Mouse (Mus musculus): ENCODE measurements around the gene D230025D16Rik. TPM values are rescaled to one million over a fixed set of nuclear protein-coding genes. Genes with fewer than 3 reads are reported as not detected.

Gene D230025D16Rik
- polyA plus RNA-seq, 1 experiment from 2014 or later = 23.0 TPM

- Histone ChIP-seq H3K9me3 (no peaks in the 10 kb centered on the region), H3K4me3 (peak overlapping the region; percentile 73), H3K27me3 (ENCODE audit: poor library complexity, severe bottlenecking) (peaks cover 51% of the 10 kb centered on the region), H3K36me3 (replicated peaks) (peaks cover 46% of the 10 kb centered on the region), H3K4me1 (peaks cover 25% of the 10 kb centered on the region), H3K27ac (peak overlapping the region; percentile 82; the same call in 1 of the 2 replicates)
- 35% methylated on average over 20 of the region's 20 CpGs for WGBS
- DNase-seq (ENCODE audit: extremely low spot score, low spot score) = no peak
Observed at GRCm38 (mm10) chr8:105253766-105254151, 28.8 kb downstream of the D230025D16Rik start.

GRCm38 (mm10) chr8:105254152-105254965 is 29.4 kb downstream of the D230025D16Rik start:
- no peaks in the 10 kb centered on the region for H3K9me3 ChIP-seq
- DNase-seq (ENCODE audit: extremely low spot score, low spot score) = peak; percentile 87
- peaks cover 31% of the 10 kb centered on the region for H3K4me1 ChIP-seq
- WGBS = under 1% methylated on average over 74 of the region's 74 CpGs
- H3K4me3 ChIP-seq = peak overlapping the region; percentile 73
- peaks cover 40% of the 10 kb centered on the region for H3K36me3 ChIP-seq (replicated peaks)
- H3K27ac ChIP-seq = peak overlapping the region; percentile 82
- H3K27me3 ChIP-seq (ENCODE audit: poor library complexity, severe bottlenecking) = peaks cover 57% of the 10 kb centered on the region

- peak within 1 kb of the TSS; percentile 82 for H3K27ac ChIP-seq
- no peak for DNase-seq (ENCODE audit: extremely low spot score, low spot score)
- WGBS = under 1% methylated on average over 14 of the region's 14 CpGs
Observed at GRCm38 (mm10) chr8:105254966-105255350, 30.0 kb downstream of the D230025D16Rik start, which contains the start of gene B3gnt9. B3gnt9 (minus strand) TSS chr8:105255153.

GRCm38 (mm10) chr8:105257318-105258114 is 32.6 kb downstream of the D230025D16Rik start:
- WGBS = 69% methylated on average over 7 of the region's 7 CpGs
- peaks cover 37% of the 10 kb centered on the region for H3K4me1 ChIP-seq
- H3K27me3 ChIP-seq (ENCODE audit: poor library complexity, severe bottlenecking) = peaks cover 88% of the 10 kb centered on the region
- H3K4me3 ChIP-seq = no peak overlapping the region
- H3K36me3 ChIP-seq (replicated peaks) = peaks cover 9% of the 10 kb centered on the region
- no peak for DNase-seq (ENCODE audit: extremely low spot score, low spot score)
- H3K27ac ChIP-seq = no peak overlapping the region
- H3K9me3 ChIP-seq = peaks cover 6% of the 10 kb centered on the region; the same call in 1 of the 2 replicates

More at GRCm38 (mm10) chr8:105254966-105255350, 30.0 kb downstream of the D230025D16Rik start, which contains the start of gene B3gnt9:
- Histone ChIP-seq H3K4me1 (peaks cover 36% of the 10 kb centered on the region), H3K27me3 (ENCODE audit: poor library complexity, severe bottlenecking) (peaks cover 63% of the 10 kb centered on the region), H3K9me3 (no peaks in the 10 kb centered on the region), H3K4me3 (peak within 1 kb of the TSS; percentile 73), H3K36me3 (replicated peaks) (peaks cover 34% of the 10 kb centered on the region)

- 2% methylated on average over 55 of the region's 55 CpGs for WGBS
- peak; percentile 69 for DNase-seq (ENCODE audit: extremely low spot score, low spot score)
Observed at GRCm38 (mm10) chr8:105258911-105259720, 34.2 kb downstream of the D230025D16Rik start.

GRCm38 (mm10) chr8:105259721-105260320 is 34.9 kb downstream of the D230025D16Rik start:
- H3K4me3 ChIP-seq = peak overlapping the region; percentile 52
- no peak overlapping the region for H3K27ac ChIP-seq
- 4% methylated on average over 30 of the region's 30 CpGs for WGBS
- H3K27me3 ChIP-seq (ENCODE audit: poor library complexity, severe bottlenecking) = peaks cover 100% of the 10 kb centered on the region
- peaks cover 34% of the 10 kb centered on the region for H3K4me1 ChIP-seq
- DNase-seq (ENCODE audit: extremely low spot score, low spot score) = peak; percentile 83
- H3K36me3 ChIP-seq (replicated peaks) = no peaks in the 10 kb centered on the region
- peaks cover 6% of the 10 kb centered on the region; the same call in 1 of the 2 replicates for H3K9me3 ChIP-seq

More at GRCm38 (mm10) chr8:105258911-105259720, 34.2 kb downstream of the D230025D16Rik start:
- Histone ChIP-seq H3K9me3 (peaks cover 6% of the 10 kb centered on the region; the same call in 1 of the 2 replicates), H3K36me3 (replicated peaks) (no peaks in the 10 kb centered on the region), H3K4me1 (peaks cover 34% of the 10 kb centered on the region), H3K27me3 (ENCODE audit: poor library complexity, severe bottlenecking) (peaks cover 98% of the 10 kb centered on the region), H3K27ac (no peak overlapping the region), H3K4me3 (peak overlapping the region; percentile 52)

- peaks cover 100% of the 10 kb centered on the region for H3K27me3 ChIP-seq (ENCODE audit: poor library complexity, severe bottlenecking)
- H3K4me1 ChIP-seq = peaks cover 32% of the 10 kb centered on the region
- H3K9me3 ChIP-seq = peaks cover 6% of the 10 kb centered on the region; the same call in 1 of the 2 replicates
- H3K4me3 ChIP-seq = no peak overlapping the region
- no peak for DNase-seq (ENCODE audit: extremely low spot score, low spot score)
- no peaks in the 10 kb centered on the region for H3K36me3 ChIP-seq (replicated peaks)
- WGBS = 65% methylated on average over 7 of the region's 7 CpGs
- H3K27ac ChIP-seq = no peak overlapping the region
Observed at GRCm38 (mm10) chr8:105260371-105261099, 35.6 kb downstream of the D230025D16Rik start.

- Histone ChIP-seq H3K9me3 (peaks cover 10% of the 10 kb centered on the region), H3K27ac (no peak overlapping the region), H3K4me1 (peaks cover 32% of the 10 kb centered on the region), H3K36me3 (replicated peaks) (no peaks in the 10 kb centered on the region), H3K4me3 (no peak overlapping the region), H3K27me3 (ENCODE audit: poor library complexity, severe bottlenecking) (peaks cover 100% of the 10 kb centered on the region)
- DNase-seq (ENCODE audit: extremely low spot score, low spot score) = no peak
- 84% methylated on average over 12 of the region's 12 CpGs for WGBS
Observed at GRCm38 (mm10) chr8:105261326-105261980, 36.5 kb downstream of the D230025D16Rik start.

GRCm38 (mm10) chr8:105263244-105263912 is 38.4 kb downstream of the D230025D16Rik start:
- Histone ChIP-seq H3K36me3 (replicated peaks) (no peaks in the 10 kb centered on the region), H3K9me3 (peaks cover 11% of the 10 kb centered on the region), H3K4me1 (peaks cover 41% of the 10 kb centered on the region), H3K27ac (no peak overlapping the region), H3K4me3 (peak overlapping the region; percentile 62; the same call in 1 of the 2 replicates), H3K27me3 (ENCODE audit: poor library complexity, severe bottlenecking) (peaks cover 100% of the 10 kb centered on the region)
- no peak for DNase-seq (ENCODE audit: extremely low spot score, low spot score)
- 38% methylated on average over 16 of the region's 16 CpGs for WGBS

Data from forebrain, embryonic 10.5 days (tissue).